ENCODE assay signal across 23 mouse cellular contexts in genomic region chr10:111051606-111052005, GRCm38 (mm10). TPM values are rescaled to one million over a fixed set of nuclear protein-coding genes. Genes with fewer than 3 reads are reported as not detected.
DNase-seq lines count a peak whose midpoint lies in the region; ATAC-seq lines count a peak whose summit lies in the region.
"Had no signal": no experiment of that assay in that cellular context is flagged by ENCODE, and none has a peak within 500 bp of the region (broad histone marks: within the 10 kb centered on the region; RNA-seq: fewer than 3 reads in every experiment).

No protein-coding gene starts in this region.

- no peaks in the 10 kb centered on the region for H3K27me3 ChIP-seq in splenic B cell, adult 2 months (ENCODE audit: control insufficient read depth, insufficient read depth, low read length, poor library complexity, severe bottlenecking)
- H3K27me3 ChIP-seq: embryonic facial prominence, embryonic 12.5 days; embryonic facial prominence, embryonic 15.5 days; hindbrain, embryonic 12.5 days; hindbrain, embryonic 15.5 days had no signal

- DNase-seq in heart, adult 11 months = peak; percentile 67
- no peak for DNase-seq in heart, adult 18-20 months
- DNase-seq in A20 (ENCODE audit: low read depth, low spot score) = peak; percentile 88
- DNase-seq in splenic B cell, adult 2 months (ENCODE audit: low read depth, low spot score) = peak; percentile 71
- DNase-seq in layer of hippocampus, postnatal 36 days = no peak
- DNase-seq in Muller cell, postnatal 12 days (ENCODE audit: inconsistent ontology term) = no peak
- DNase-seq: adrenal gland, adult 2 months; adrenal gland, postnatal 14 days; cerebellum, adult 11 months; cerebellum, adult 2 months; cerebellum, adult 9-11 months; cerebellum, postnatal 25 days; forebrain, postnatal 0 days; gastrocnemius, adult 2 months; gastrocnemius, postnatal 14 days had no signal

- no peaks in the 10 kb centered on the region for H3K36me3 ChIP-seq in splenic B cell, adult 2 months (ENCODE audit: control insufficient read depth, insufficient read depth, low read length, poor library complexity, severe bottlenecking)
- H3K36me3 ChIP-seq: embryonic facial prominence, embryonic 12.5 days; embryonic facial prominence, embryonic 15.5 days; hindbrain, embryonic 12.5 days; hindbrain, embryonic 15.5 days had no signal

- peak; percentile 37 for ATAC-seq in granulocyte monocyte progenitor cell, adult 5-6 weeks (replicated peaks; ENCODE audit: poor library complexity, severe bottlenecking)
- ATAC-seq: CD4-positive, CD25-positive, alpha-beta regulatory T cell, adult 4 months; forebrain, embryonic 14.5 days; forebrain, postnatal 0 days; Patski had no signal

RNA-seq across cellular contexts. Expression of gene Zdhhc17, which starts 41.7 kb away (rescaled TPM):
- 10 to 100 TPM; 18.1 to 23.1 TPM for total RNA-seq in heart, adult 18-20 months (2021)
- total RNA-seq in granulocyte monocyte progenitor cell, adult 5-6 weeks (2014; fragmentation: Nextera tagmentation) = 24.2 and 26.7 TPM in 2 replicates
- total RNA-seq in granulocyte monocyte progenitor cell, adult 5-6 weeks (2017) = 15.3 and 22.0 TPM in 2 replicates
- 10 to 100 TPM; 97.6 TPM for total RNA-seq in layer of hippocampus, postnatal 36 days (2021)

Comparison
In these comparisons a context has a peak if more than half of its experiments do, and no peak if none do; other contexts are left out.
1. DNase-seq: peak in heart, adult 11 months (single experiment), A20 (single experiment) and splenic B cell, adult 2 months (single experiment); none in heart, adult 18-20 months (0 of 2), layer of hippocampus, postnatal 36 days (0 of 2) and Muller cell, postnatal 12 days (single experiment).